Mouse (Mus musculus) kidney, adult 11 months (tissue): ENCODE data around the gene Hemgn.

Experiments used
- DNase-seq: peaks from one replicate; pipeline ENCODE4 v3.0.0; 2022

Hemgn gene

GRCm38 (mm10) chr4:46411489-46411888 lies 1.8 kb downstream of the Hemgn start:
- DNase-seq, result no peak

- DNase-seq, result no peak
These were observed 2.6 kb downstream of the Hemgn start for GRCm38 (mm10) chr4:46410677-46411076.

GRCm38 (mm10) chr4:46406966-46407703 lies 6.2 kb downstream of the Hemgn start:
- no peak for DNase-seq

GRCm38 (mm10) chr4:46404042-46404795 lies 9.1 kb downstream of the Hemgn start:
- DNase-seq, result no peak

GRCm38 (mm10) chr4:46398839-46399238 lies 14.5 kb downstream of the Hemgn start:
- DNase-seq, result no peak

- DNase-seq, result no peak
These were observed 17.6 kb downstream of the Hemgn start for GRCm38 (mm10) chr4:46395736-46396135.

- DNase-seq, result no peak
These were observed 18.9 kb downstream of the Hemgn start for GRCm38 (mm10) chr4:46394388-46394787.

- DNase-seq, result peak; percentile 75
These were observed 22.8 kb downstream of the Hemgn start for GRCm38 (mm10) chr4:46390390-46390970.

GRCm38 (mm10) chr4:46389612-46390341 lies 23.5 kb downstream of the Hemgn start:
- no peak for DNase-seq

- DNase-seq, result peak; percentile 94
These were observed 24.2 kb downstream of the Hemgn start, which contains the start of gene Trmo for GRCm38 (mm10) chr4:46389013-46389611. Trmo (minus strand) TSS chr4:46389437.

GRCm38 (mm10) chr4:46388556-46388955 lies 24.8 kb downstream of the Hemgn start:
- no peak for DNase-seq

- DNase-seq, result peak; percentile 87
These were observed 38.4 kb downstream of the Hemgn start for GRCm38 (mm10) chr4:46374869-46375368.

- no peak for DNase-seq
These were observed 38.9 kb downstream of the Hemgn start for GRCm38 (mm10) chr4:46374455-46374854.

- peak; percentile 24 for DNase-seq
These were observed 42.3 kb downstream of the Hemgn start for GRCm38 (mm10) chr4:46371030-46371429.

GRCm38 (mm10) chr4:46370406-46370805 lies 42.9 kb downstream of the Hemgn start:
- no peak for DNase-seq

GRCm38 (mm10) chr4:46369070-46369469 lies 44.2 kb downstream of the Hemgn start:
- no peak for DNase-seq

GRCm38 (mm10) chr4:46367487-46367959 lies 45.8 kb downstream of the Hemgn start:
- no peak for DNase-seq

GRCm38 (mm10) chr4:46364360-46364759 lies 48.9 kb downstream of the Hemgn start:
- no peak for DNase-seq

GRCm38 (mm10) chr4:46361258-46361657 lies 52.0 kb downstream of the Hemgn start:
- no peak for DNase-seq

- DNase-seq, result no peak
These were observed 53.6 kb downstream of the Hemgn start for GRCm38 (mm10) chr4:46359539-46360253.

GRCm38 (mm10) chr4:46356351-46357133 lies 56.8 kb downstream of the Hemgn start:
- DNase-seq, result no peak
